Mouse (Mus musculus) kidney, adult 8-10 months (tissue): ENCODE measurements around the gene Casp9.

ENCODE experiments used
- DNase-seq, 2 experiments: peaks; one replicate each; pipeline ENCODE4 v3.0.0; 2022

The Casp9 gene

GRCm38 (mm10) chr4:141781201-141781985, 12.0 kb upstream of the Casp9 start:
- no peak for DNase-seq

GRCm38 (mm10) chr4:141784835-141785234, 8.6 kb upstream of the Casp9 start:
- no peak for DNase-seq

DNA sequence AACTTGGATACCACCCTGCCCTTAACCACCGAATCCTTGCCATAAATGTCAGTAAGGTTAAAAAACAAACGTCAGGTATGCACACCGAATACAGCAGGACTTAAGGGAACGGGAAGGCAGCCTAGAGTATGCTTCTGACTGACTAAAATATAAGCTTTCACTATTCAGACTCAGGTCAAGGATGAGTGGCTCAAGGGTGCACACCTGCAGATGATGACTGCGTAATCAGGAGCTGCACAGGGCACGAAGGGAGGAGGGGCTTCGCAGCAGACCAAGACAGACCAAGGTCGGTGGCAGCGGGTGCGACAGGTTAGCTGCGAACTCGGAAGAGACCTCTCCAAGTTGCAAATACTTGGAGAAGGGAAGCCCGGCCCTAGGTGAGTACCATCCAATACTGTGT, 7.3 kb upstream of the Casp9 start:
- no peak for DNase-seq

DNA sequence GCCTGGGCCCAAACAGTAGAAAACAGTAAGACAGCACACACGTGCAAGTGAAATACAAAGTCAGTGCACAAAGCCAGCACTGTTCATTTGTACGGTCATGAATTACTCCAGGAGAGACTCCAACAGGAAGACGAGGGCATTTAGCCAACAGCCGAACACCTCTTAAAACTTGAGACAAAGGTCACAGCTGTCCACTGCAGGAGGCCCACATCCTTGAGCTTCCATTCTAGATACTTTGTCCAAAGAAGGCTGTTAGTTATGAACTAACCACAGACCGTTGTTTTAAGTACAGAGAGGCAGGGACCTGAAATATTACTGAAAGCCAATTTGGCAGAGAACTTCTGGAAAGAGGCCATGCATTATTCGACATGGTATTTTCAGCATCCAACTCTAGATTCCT, 6.4 kb upstream of the Casp9 start:
- peak; percentile 79 to 81 for DNase-seq

DNA sequence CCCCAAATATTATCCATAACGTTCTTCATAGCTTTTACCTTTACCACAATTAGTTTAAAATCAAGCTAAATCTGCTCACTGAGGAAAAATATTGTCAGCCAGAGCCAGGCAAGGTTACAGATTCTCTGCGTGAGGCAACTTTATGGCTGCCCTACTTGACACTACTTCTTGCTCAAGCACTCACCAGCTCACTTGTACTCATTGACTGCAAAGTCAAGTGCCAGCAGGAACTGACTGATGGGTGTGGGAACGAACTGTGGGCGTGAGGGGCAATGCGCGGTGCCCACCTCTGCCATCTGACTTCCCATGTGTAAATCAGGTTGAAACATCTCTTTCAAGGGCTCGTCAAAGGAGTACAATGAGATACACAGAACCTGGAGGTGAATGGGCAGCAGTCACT, 6.0 kb upstream of the Casp9 start:
- DNase-seq, result no peak

GRCm38 (mm10) chr4:141789564-141790218, 3.7 kb upstream of the Casp9 start:
- DNase-seq, result no peak

- DNase-seq, result peak; percentile 97 to 98
Measured at GRCm38 (mm10) chr4:141790524-141790990, 2.9 kb upstream of the Casp9 start, which contains the start of gene Dnajc16. TSS of gene Dnajc16 (minus strand) at chr4:141790931.

DNA sequence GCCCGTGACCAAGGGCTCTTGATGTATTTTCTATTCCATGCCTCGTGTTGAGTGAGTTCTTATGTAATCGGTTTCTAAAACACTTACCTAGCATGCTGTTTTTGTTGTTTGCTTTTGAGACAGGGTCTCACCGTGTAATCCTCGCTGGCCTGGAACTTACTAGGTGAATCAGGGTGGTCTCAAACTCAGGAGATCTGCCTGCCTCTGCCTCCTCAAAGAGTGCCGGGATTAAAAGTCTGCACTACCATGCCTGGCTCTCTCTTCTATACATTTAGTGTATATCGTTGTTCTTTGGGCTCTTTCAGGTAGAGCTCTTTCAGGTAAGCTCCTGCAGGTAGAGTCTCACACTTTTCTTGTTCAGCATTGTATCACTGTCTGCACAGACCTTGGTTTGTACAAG, 1.9 kb upstream of the Casp9 start:
- DNase-seq, result no peak

DNA sequence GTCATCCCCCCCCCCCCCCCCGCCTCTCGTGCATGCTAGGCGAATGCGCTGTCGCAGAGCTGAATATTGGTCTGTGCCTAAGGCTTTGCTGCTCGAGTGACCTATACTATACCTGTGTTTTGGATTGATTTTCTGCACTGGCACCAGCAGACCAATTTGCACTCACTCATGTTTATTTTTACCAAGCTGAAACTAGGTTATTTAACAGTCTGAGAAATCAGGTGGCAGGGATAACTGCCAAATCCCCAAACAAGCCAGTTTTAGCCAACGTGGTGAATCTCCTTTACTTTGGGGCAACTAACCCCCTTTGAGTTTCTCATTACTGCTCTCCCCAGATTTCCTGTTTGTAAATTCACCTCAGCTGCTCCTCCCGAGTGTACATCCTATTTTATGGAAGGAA, 1.5 kb upstream of the Casp9 start:
- peak in 1 of 2 experiments; percentile 14 for DNase-seq

DNA sequence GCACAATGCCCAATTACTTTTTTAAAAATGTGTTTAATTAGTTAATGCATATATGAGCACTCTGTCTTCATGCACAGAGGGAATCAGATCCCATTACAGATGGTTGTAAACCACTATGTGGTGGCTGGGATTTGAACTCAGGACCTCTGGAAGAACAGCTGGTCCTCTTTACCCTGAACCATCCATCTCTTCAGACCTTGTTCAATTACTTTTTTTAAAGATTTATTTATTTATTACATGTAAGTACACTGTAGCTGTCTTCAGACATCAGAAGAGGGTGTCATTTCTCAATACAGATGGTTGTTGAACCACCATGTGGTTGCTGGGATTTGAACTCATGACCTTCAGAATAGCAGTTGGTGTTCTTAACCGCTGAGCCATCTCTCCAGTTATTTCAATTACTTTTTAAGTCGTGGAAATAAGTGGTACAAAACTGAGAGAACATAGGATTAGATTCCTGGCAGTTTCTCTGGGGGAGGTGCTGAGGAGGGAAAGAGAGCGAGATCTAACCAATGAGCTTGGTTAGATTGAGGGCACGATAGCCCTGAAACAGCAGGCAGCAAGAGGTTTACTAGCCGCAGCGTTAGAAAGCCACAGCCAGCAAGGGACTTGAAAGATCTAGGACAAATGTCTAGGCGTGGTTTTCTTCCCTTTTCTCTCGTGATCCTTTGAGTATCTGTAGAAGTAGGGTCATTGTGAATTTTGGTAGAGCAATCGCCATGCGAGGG, 694 bp upstream of the Casp9 start:
- DNase-seq, result peak in 1 of 2 experiments; percentile 13

GRCm38 (mm10) chr4:141794152-141794535, 732 bp downstream of the Casp9 start:
- no peak for DNase-seq

GRCm38 (mm10) chr4:141796356-141796755, 2.9 kb downstream of the Casp9 start:
- DNase-seq, result no peak

DNA sequence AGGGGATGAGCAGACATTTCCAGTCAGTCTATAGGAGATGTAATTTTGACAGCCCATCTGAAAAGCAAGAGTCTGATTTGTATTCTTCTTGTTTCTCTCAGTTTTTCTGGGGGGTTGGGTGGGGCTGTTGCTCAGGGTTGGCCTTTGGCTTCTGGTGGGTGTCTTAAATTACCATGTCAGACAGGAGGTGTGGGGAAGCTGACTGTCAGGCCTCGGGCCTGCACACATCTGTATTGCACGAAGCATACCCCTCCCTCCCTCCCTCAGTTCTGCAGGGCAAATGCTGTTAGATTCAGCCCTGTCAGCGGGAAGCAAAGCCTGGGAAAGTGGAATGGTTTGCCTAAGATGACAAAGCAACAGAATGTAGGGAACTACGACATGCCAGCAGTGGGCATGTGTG, 3.5 kb downstream of the Casp9 start:
- DNase-seq, result no peak

DNA sequence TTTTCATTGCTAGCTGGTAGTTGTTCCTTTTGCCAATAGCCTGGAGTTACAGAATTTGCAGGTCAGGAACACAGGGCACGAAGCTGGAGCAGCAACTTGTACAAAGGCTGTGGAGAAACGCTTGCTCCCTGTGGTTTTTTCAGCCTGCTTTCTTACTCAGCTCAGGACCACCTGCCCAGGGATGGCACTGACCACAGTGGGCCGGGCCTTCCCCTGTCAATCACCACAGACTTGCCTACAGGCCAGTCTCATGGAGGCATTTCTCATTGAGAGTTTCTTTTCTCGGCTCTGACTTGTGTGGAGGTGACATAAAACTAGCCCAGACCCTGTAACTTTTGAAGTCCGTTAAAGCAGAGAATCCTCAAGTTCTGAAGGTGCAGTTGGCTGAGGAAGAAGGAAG, 4.1 kb downstream of the Casp9 start:
- DNase-seq, result no peak

- DNase-seq, result no peak
Measured at GRCm38 (mm10) chr4:141804105-141804504, 10.7 kb downstream of the Casp9 start.

GRCm38 (mm10) chr4:141805886-141806285, 12.5 kb downstream of the Casp9 start:
- no peak for DNase-seq

DNA sequence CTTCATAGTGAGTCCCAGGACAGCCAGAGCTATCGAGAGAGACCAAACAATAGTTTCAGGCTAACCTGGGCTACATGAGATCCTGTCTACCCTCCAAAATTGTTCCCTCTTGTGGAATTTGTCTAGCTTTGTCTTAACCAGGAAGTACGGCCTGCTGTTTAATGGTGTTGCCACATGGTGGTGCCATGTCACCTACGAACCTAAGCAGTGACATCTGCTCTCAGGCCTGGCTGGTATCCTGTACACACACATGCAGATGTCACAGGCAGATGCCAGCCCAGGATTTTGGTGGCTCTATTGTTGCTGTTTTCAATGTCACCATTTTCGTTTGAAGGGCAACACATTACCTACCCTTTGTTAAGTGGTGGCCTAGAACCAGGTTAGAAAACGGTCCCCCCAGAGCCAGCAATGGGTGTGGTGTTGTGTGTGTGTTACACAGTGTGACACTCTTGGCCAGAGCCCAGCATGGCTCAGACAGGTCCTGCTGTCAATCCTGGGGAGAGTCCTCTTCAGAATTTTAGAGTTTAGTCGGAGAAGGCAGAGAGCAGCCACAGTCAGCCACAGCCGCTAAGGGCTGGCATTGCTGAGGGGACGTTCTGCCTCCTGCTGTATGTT, 16.5 kb downstream of the Casp9 start:
- DNase-seq, result no peak

DNA sequence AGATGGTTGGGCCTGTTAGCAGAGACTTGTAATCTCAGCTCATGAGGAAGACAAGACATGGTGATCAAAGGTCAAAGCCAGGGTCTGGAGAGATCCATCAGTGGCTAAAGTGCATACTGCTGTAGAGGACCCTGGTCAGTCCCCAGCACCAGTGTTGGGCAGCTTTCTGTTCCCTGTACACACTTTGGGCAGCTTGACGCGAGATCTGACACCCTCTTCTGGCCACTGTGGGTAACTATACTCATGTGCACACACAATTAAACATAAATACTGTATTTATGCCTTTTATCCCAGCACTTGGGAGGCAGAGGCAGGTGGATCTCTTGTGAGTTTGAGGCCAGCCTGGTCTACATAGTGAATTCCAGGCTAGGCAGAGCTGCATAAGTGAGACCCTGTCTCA, 17.6 kb downstream of the Casp9 start:
- no peak for DNase-seq

GRCm38 (mm10) chr4:141811375-141811774, 18.0 kb downstream of the Casp9 start:
- DNase-seq, result no peak

GRCm38 (mm10) chr4:141816267-141816666, 22.9 kb downstream of the Casp9 start:
- DNase-seq, result no peak

DNA sequence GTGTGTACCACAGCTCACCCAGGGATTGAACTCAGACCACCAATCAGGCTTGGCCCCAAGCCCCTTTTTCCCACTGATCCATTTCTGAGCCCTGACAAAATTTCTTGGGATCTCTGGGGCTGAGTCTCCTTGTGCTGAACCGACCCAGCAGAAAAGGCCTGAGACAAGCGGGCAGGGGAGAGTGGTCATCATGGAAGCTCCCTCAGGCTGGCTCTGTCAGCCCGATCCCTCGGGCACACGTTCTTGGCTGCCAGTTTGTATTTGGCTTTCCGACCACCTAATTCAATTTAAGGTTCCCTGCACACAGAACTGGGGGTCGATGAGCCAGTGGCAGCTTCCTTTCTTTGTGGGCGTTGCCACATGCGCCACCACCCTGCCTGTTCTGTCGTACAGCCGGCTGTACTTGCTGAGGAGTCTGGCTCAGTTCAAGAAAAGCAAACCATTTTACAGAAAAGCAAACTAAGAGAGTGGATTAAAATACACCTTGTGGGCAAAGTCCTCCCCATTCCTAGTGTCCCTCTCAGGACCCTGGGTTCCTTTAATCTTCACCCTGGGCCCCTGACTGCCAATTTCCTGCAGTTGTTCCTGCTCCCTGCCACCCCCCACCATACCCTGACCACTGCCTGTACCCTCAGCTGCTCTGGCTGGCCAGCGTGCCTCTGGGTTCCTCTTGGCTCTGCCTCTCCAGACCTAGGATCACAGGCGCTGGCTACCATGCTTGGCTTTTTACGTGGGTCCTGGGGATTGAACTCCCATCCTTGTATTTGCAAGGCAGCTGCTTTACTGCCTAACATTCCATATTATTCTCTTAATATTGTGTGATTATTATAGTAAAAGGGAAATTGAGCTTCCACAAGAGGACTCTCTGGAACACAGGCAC, 23.6 kb downstream of the Casp9 start:
- no peak for DNase-seq

- no peak for DNase-seq
Measured at GRCm38 (mm10) chr4:141817706-141818105, 24.3 kb downstream of the Casp9 start.
